Mouse (Mus musculus) embryonic stem cell, embryonic (primary cell): ENCODE measurements around the gene Aif1l.

Experiments
- CTCF ChIA-PET, 4 experiments: fragments of 300-600 bp in 2 of 4; fragments of 350-600 bp in 2 of 4; sonication (Branson Sonifier 250); formaldehyde crosslinking; loops; one replicate each; lab custom pipeline; 2022; ENCODE audit warnings: inconsistent platforms in 2 of 4; lab: Charles Lee
- POLR2A ChIA-PET, 4 experiments: fragments of 300-600 bp in 2 of 4; fragments of 350-600 bp in 2 of 4; sonication (Branson Sonifier 250); formaldehyde crosslinking; loops; one replicate each; lab custom pipeline; 2022; ENCODE audit warnings: antibody characterized with exemption in 4 of 4, inconsistent platforms in 1 of 4; lab: Charles Lee

The Aif1l gene

GRCm38 (mm10) chr2:31950058-31950871, at the start of gene Aif1l:
Aif1l (plus strand) TSS chr2:31950139.
- CTCF ChIA-PET: interaction anchor here in 3 of 4 experiments (0.5 to 1.5 kb wide), 10 partner anchors 10 to 478 kb away, joined by 3 to 5 read pairs (median 3); no protein-coding TSS in a partner anchor
- POLR2A ChIA-PET: interaction anchor here in 2 of 4 experiments (0.6 to 1.0 kb wide), 2 partner anchors 10 to 20 kb away, joined by 4 to 8 read pairs; no protein-coding TSS in a partner anchor

GRCm38 (mm10) chr2:31900932-31901331, 49.0 kb upstream of the Aif1l start:
- CTCF ChIA-PET: interaction anchor here in 2 of 4 experiments (1.0 to 1.4 kb wide), 2 partner anchors 77 kb away, joined by 3 to 6 read pairs; no protein-coding TSS in a partner anchor
- POLR2A ChIA-PET: interaction anchor here in 1 of 4 experiments (1.0 to 1.1 kb wide), 3 partner anchors 12 to 263 kb away, joined by 3 read pairs; no protein-coding TSS in a partner anchor

GRCm38 (mm10) chr2:31901659-31902362, 48.1 kb upstream of the Aif1l start:
- ChIA-PET CTCF (interaction anchor here in 3 of 4 experiments (0.6 to 1.4 kb wide), 10 partner anchors 15 to 587 kb away, joined by 3 to 6 read pairs (median 3); partner anchors contain the start of gene Lamc3 (in 1 of the 3)), POLR2A (interaction anchor here in 2 of 4 experiments (0.9 to 1.4 kb wide), 9 partner anchors 9 to 236 kb away, joined by 3 to 5 read pairs (median 3); partner anchors contain the start of gene Abl1 (in 1 of the 2))

GRCm38 (mm10) chr2:31904089-31904488, 45.9 kb upstream of the Aif1l start:
- ChIA-PET CTCF (interaction anchor here in 3 of 4 experiments (0.5 to 1.9 kb wide), 14 partner anchors 9 to 1420 kb away, joined by 3 to 10 read pairs (median 4); no protein-coding TSS in a partner anchor), POLR2A (no interaction called here)

- ChIA-PET CTCF (interaction anchor here in 3 of 4 experiments (0.5 to 1.9 kb wide), 17 partner anchors 8 to 1421 kb away, joined by 3 to 10 read pairs (median 3); no protein-coding TSS in a partner anchor), POLR2A (interaction anchor here in 1 of 4 experiments (0.6 kb wide), 3 partner anchors 82 to 1164 kb away, joined by 3 to 4 read pairs (median 3); no protein-coding TSS in a partner anchor)
Measured at GRCm38 (mm10) chr2:31904622-31905021, 45.3 kb upstream of the Aif1l start.

- ChIA-PET POLR2A (interaction anchor here in 1 of 4 experiments (1.1 kb wide), 1 partner anchor 98 kb away, joined by 3 read pairs; no protein-coding TSS in a partner anchor), CTCF (interaction anchor here in 1 of 4 experiments (1.0 to 1.9 kb wide), 3 partner anchors 7 to 499 kb away, joined by 3 to 10 read pairs (median 4); no protein-coding TSS in a partner anchor)
Measured at GRCm38 (mm10) chr2:31905682-31906081, 44.3 kb upstream of the Aif1l start.

GRCm38 (mm10) chr2:31906407-31906806, 43.5 kb upstream of the Aif1l start:
- POLR2A ChIA-PET: interaction anchor here in 2 of 4 experiments (0.5 to 1.1 kb wide), 3 partner anchors 98 to 159 kb away, joined by 3 to 8 read pairs (median 3); no protein-coding TSS in a partner anchor
- CTCF ChIA-PET: interaction anchor here in 1 of 4 experiments (1.9 kb wide), 1 partner anchor 8 kb away, joined by 4 read pairs; no protein-coding TSS in a partner anchor

- ChIA-PET POLR2A (interaction anchor here in 2 of 4 experiments (1.1 to 1.4 kb wide), 3 partner anchors 32 to 224 kb away, joined by 3 to 4 read pairs (median 3); partner anchors contain the start of gene Abl1 (in 1 of the 2)), CTCF (interaction anchor here in 2 of 4 experiments (0.6 to 2.1 kb wide), 17 partner anchors 8 to 229 kb away, joined by 3 to 15 read pairs (median 3); partner anchors contain the start of gene Lamc3 (in 1 of the 2))
Measured at GRCm38 (mm10) chr2:31912575-31912974, 37.4 kb upstream of the Aif1l start.

GRCm38 (mm10) chr2:31914213-31914612, 35.7 kb upstream of the Aif1l start:
- ChIA-PET CTCF (interaction anchor here (0.5 to 1.9 kb wide), 19 partner anchors 9 to 1144 kb away, joined by 3 to 9 read pairs (median 3); partner anchors contain the start of gene Lamc3 (in 1 of the 4)), POLR2A (interaction anchor here in 1 of 4 experiments (1.0 to 1.2 kb wide), 2 partner anchors 16 to 60 kb away, joined by 3 read pairs; partner anchors contain the start of gene Nup214)

- CTCF ChIA-PET: interaction anchor here in 3 of 4 experiments (0.6 to 1.9 kb wide), 7 partner anchors 12 to 1499 kb away, joined by 3 to 7 read pairs (median 3); partner anchors contain the start of genes Crat (in 1 of the 3), Lamc3 (in 1 of the 3) and Ptpa (in 1 of the 3)
Measured at GRCm38 (mm10) chr2:31915112-31915511, 34.8 kb upstream of the Aif1l start.

GRCm38 (mm10) chr2:31917636-31918035, 32.3 kb upstream of the Aif1l start:
- CTCF ChIA-PET: interaction anchor here (0.6 to 1.8 kb wide), 26 partner anchors 11 to 761 kb away, joined by 3 to 12 read pairs (median 4); partner anchors contain the start of genes Abl1 (in 1 of the 4) and Qrfp (in 1 of the 4)
- POLR2A ChIA-PET: interaction anchor here in 1 of 4 experiments (0.7 to 1.3 kb wide), 2 partner anchors 50 to 164 kb away, joined by 3 to 7 read pairs; no protein-coding TSS in a partner anchor

More at GRCm38 (mm10) chr2:31915112-31915511, 34.8 kb upstream of the Aif1l start:
- POLR2A ChIA-PET: interaction anchor here in 2 of 4 experiments (0.6 to 1.2 kb wide), 2 partner anchors 20 to 59 kb away, joined by 3 read pairs; partner anchors contain the start of gene Nup214 (in 1 of the 2)

GRCm38 (mm10) chr2:31923645-31924044, 26.3 kb upstream of the Aif1l start:
- POLR2A ChIA-PET: interaction anchor here in 1 of 4 experiments (0.6 to 0.9 kb wide), 2 partner anchors 36 to 116 kb away, joined by 3 read pairs; partner anchors contain the start of gene Lamc3
- CTCF ChIA-PET: interaction anchor here in 3 of 4 experiments (0.6 to 1.6 kb wide), 5 partner anchors 10 to 211 kb away, joined by 3 to 5 read pairs (median 5); no protein-coding TSS in a partner anchor

GRCm38 (mm10) chr2:31924811-31925210, 25.1 kb upstream of the Aif1l start:
- POLR2A ChIA-PET: interaction anchor here in 2 of 4 experiments (0.8 to 1.2 kb wide), 4 partner anchors 10 to 31 kb away, joined by 3 to 4 read pairs (median 4); no protein-coding TSS in a partner anchor

GRCm38 (mm10) chr2:31925936-31926335, 24.0 kb upstream of the Aif1l start:
- CTCF ChIA-PET: interaction anchor here in 3 of 4 experiments (0.7 to 1.3 kb wide), 5 partner anchors 17 to 208 kb away, joined by 3 read pairs; no protein-coding TSS in a partner anchor
- POLR2A ChIA-PET: interaction anchor here in 1 of 4 experiments (0.6 to 1.1 kb wide), 3 partner anchors 23 to 1668 kb away, joined by 3 to 4 read pairs (median 3); no protein-coding TSS in a partner anchor

More at GRCm38 (mm10) chr2:31924811-31925210, 25.1 kb upstream of the Aif1l start:
- CTCF ChIA-PET: interaction anchor here in 3 of 4 experiments (0.6 to 1.6 kb wide), 8 partner anchors 10 to 209 kb away, joined by 3 to 7 read pairs (median 4); no protein-coding TSS in a partner anchor

- CTCF ChIA-PET: interaction anchor here (0.6 to 1.7 kb wide), 4 partner anchors 10 to 150 kb away, joined by 3 read pairs; no protein-coding TSS in a partner anchor
- POLR2A ChIA-PET: interaction anchor here in 1 of 4 experiments (0.7 to 1.0 kb wide), 2 partner anchors 8 to 15 kb away, joined by 3 read pairs; no protein-coding TSS in a partner anchor
Measured at GRCm38 (mm10) chr2:31929664-31930063, 20.3 kb upstream of the Aif1l start.

- ChIA-PET POLR2A (interaction anchor here in 3 of 4 experiments (0.6 to 1.4 kb wide), 5 partner anchors 10 to 1241 kb away, joined by 3 read pairs; no protein-coding TSS in a partner anchor), CTCF (interaction anchor here in 3 of 4 experiments (0.5 to 1.6 kb wide), 5 partner anchors 10 to 475 kb away, joined by 3 to 7 read pairs (median 4); partner anchors contain the start of gene Lamc3 (in 1 of the 3))
Measured at GRCm38 (mm10) chr2:31934551-31934950, 15.4 kb upstream of the Aif1l start.
